ENCODE assay signal across 21 mouse cellular contexts in the genomic region with DNA sequence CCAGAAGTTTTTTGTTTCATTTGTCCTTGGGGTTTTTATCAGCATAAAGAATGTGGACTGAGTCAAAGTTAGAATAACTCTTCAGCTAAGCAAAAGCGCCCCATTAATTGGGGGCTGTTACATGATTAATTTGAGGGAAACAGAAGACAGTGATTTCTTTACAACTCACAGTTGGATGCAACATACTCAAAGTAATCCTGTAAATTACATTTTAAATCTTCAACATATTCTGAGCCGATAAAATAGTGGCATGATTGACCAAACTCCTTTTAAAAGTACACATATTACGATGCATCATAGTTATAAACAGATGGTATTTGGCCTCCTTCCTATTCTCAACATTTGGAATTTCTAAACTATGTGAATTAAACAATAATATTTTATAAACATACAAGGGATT.
"Had no signal": no experiment of that assay in that cellular context is flagged by ENCODE, and none has a peak within 500 bp of the region (broad histone marks: within the 10 kb centered on the region; RNA-seq: fewer than 3 reads in every experiment).

No protein-coding gene starts in this region.

- H3K4me3 ChIP-seq: limb, embryonic 10.5 days; limb, embryonic 13.5 days; liver, embryonic 12.5 days; liver, embryonic 15.5 days; megakaryocyte, embryonic 14.5 days; midbrain, embryonic 10.5 days; midbrain, embryonic 13.5 days; myocyte; neural tube, embryonic 13.5 days had no signal

- H3K4me2 ChIP-seq: limb, embryonic 13.5 days; liver, embryonic 12.5 days; liver, embryonic 15.5 days; midbrain, embryonic 13.5 days; neural tube, embryonic 13.5 days had no signal

- H3K27ac ChIP-seq: limb, embryonic 10.5 days; limb, embryonic 13.5 days; liver, embryonic 12.5 days; liver, embryonic 15.5 days; midbrain, embryonic 10.5 days; midbrain, embryonic 13.5 days; neural tube, embryonic 13.5 days had no signal

- DNase-seq: kidney, adult 8-10 months; kidney, postnatal 10 days; kidney, postnatal 4 days; liver; lung, postnatal 10 days; lung, postnatal 36 days; retina, postnatal 1 day; right cerebral cortex, postnatal 25 days; spleen, adult 18-20 months; thymus, postnatal 25 days had no signal

- ATAC-seq: hindbrain, embryonic 16.5 days; liver, embryonic 12.5 days; midbrain, embryonic 13.5 days; midbrain, embryonic 16.5 days had no signal

- H3K9me3 ChIP-seq: limb, embryonic 10.5 days; limb, embryonic 13.5 days; liver, embryonic 12.5 days; liver, embryonic 15.5 days; megakaryocyte, embryonic 14.5 days; midbrain, embryonic 10.5 days; midbrain, embryonic 13.5 days; neural tube, embryonic 13.5 days had no signal

- H3K36me3 ChIP-seq: limb, embryonic 10.5 days; limb, embryonic 13.5 days; liver, embryonic 12.5 days; liver, embryonic 15.5 days; midbrain, embryonic 10.5 days; midbrain, embryonic 13.5 days; neural tube, embryonic 13.5 days had no signal

- H3K4me1 ChIP-seq: liver, embryonic 15.5 days had no signal

- H3K9ac ChIP-seq: limb, embryonic 13.5 days; liver, embryonic 12.5 days; liver, embryonic 15.5 days; midbrain, embryonic 13.5 days; neural tube, embryonic 13.5 days had no signal
